Mouse (Mus musculus) MEL (cell line): ENCODE results near the gene Mfap3. TPM values are rescaled to one million over a fixed set of nuclear protein-coding genes. Genes with fewer than 3 reads are reported as not detected.

Source experiments
- DNase-seq: peaks from one replicate; pipeline ENCODE4 v3.0.0; 2011; ENCODE audit warnings: low read depth, low spot score
- H3K27ac ChIP-seq: 2 replicates; pipeline ENCODE4 v1.5.1; 2012; ENCODE audit warnings: low read depth, mild to moderate bottlenecking, control low read depth, low read length, moderate library complexity; ENCODE audit not compliant: control insufficient read depth
- H3K27me3 ChIP-seq, 2 experiments: fragments of 150-350 bp in 1 of 2; sonication (generic) in 1 of 2; 2 replicates each; pipeline ENCODE4 v1.6.1; 2012; ENCODE audit warnings: low read length in 2 of 2, mild to moderate bottlenecking in 2 of 2, improper control_type of control experiment in 1 of 2, moderate library complexity in 1 of 2; ENCODE audit not compliant: insufficient read depth in 2 of 2, control insufficient read depth in 1 of 2
- H3K36me3 ChIP-seq, 2 experiments: 2 replicates each; pipeline ENCODE4 v1.6.1; 2012 to 2014; ENCODE audit warnings: low read length in 2 of 2, improper control_type of control experiment in 1 of 2, inconsistent platforms in 1 of 2, mild to moderate bottlenecking in 1 of 2; ENCODE audit not compliant: insufficient read depth in 2 of 2, control insufficient read depth in 1 of 2
- H3K4me1 ChIP-seq, 2 experiments: fragments of 150-350 bp in 1 of 2; sonication (generic) in 1 of 2; 2 replicates each; pipeline ENCODE4 v1.6.1; 2012; ENCODE audit warnings: low read length in 2 of 2, improper control_type of control experiment in 1 of 2, mild to moderate bottlenecking in 1 of 2; ENCODE audit not compliant: insufficient read depth in 2 of 2, control insufficient read depth in 1 of 2
- H3K4me3 ChIP-seq, 2 experiments: fragments of 150-350 bp in 1 of 2; sonication (generic) in 1 of 2; 2 replicates each; pipeline ENCODE4 v1.5.1; 2012; ENCODE audit warnings: low read depth in 2 of 2, low read length in 2 of 2, mild to moderate bottlenecking in 2 of 2, moderate library complexity in 2 of 2, control low read depth in 1 of 2, improper control_type of control experiment in 1 of 2; ENCODE audit not compliant: control insufficient read depth in 1 of 2, insufficient read depth in 1 of 2
- H3K79me2 ChIP-seq: 2 replicates; pipeline ENCODE4 v1.6.1; 2012; ENCODE audit warnings: mild to moderate bottlenecking, low read length, moderate library complexity; ENCODE audit not compliant: control insufficient read depth, poor library complexity, insufficient read depth
- H3K9ac ChIP-seq: 2 replicates; pipeline ENCODE4 v1.6.1; 2012; ENCODE audit warnings: low read depth, mild to moderate bottlenecking, control low read depth, low read length, moderate library complexity; ENCODE audit not compliant: control insufficient read depth, poor library complexity, severe bottlenecking
- H3K9me3 ChIP-seq: fragments of 150-350 bp; sonication (generic); replicated peaks from 2 replicates; pipeline ENCODE4 v1.6.1; 2012; ENCODE audit warnings: mild to moderate bottlenecking, low read length, improper control_type of control experiment, moderate library complexity; ENCODE audit not compliant: insufficient read depth
- BHLHE40 ChIP-seq: IDR thresholded peaks from 2 replicates; pipeline ENCODE4 v1.6.1; 2012; ENCODE audit warnings: low read depth, mild to moderate bottlenecking, inconsistent platforms, low read length, improper control_type of control experiment, borderline replicate concordance
- ELF1 ChIP-seq: IDR thresholded peaks from 2 replicates; pipeline ENCODE4 v1.6.1; 2014; ENCODE audit warnings: low read depth, mild to moderate bottlenecking, inconsistent platforms, low read length, improper control_type of control experiment, moderate library complexity
- EP300 ChIP-seq, 2 experiments: IDR thresholded peaks; 2 replicates each; pipeline ENCODE4 v1.6.1; 2011; ENCODE audit warnings: improper control_type of control experiment in 2 of 2, low read length in 2 of 2, low read depth in 1 of 2, mild to moderate bottlenecking in 1 of 2
- GABPA ChIP-seq: IDR thresholded peaks from 2 replicates; pipeline ENCODE4 v1.6.1; 2012; ENCODE audit warnings: low read depth, mild to moderate bottlenecking, inconsistent platforms, low read length, improper control_type of control experiment, moderate library complexity
- MAX ChIP-seq: IDR thresholded peaks from 2 replicates; pipeline ENCODE4 v1.6.1; 2011; ENCODE audit warnings: low read length, improper control_type of control experiment
- SIN3A ChIP-seq: IDR thresholded peaks from 2 replicates; pipeline ENCODE4 v1.6.1; 2012; ENCODE audit warnings: low read length, improper control_type of control experiment, inconsistent platforms
- USF2 ChIP-seq, 2 experiments: IDR thresholded peaks; 2 replicates each; pipeline ENCODE4 v1.6.1; 2011 to 2012; ENCODE audit warnings: improper control_type of control experiment in 2 of 2, low read length in 2 of 2, borderline replicate concordance in 1 of 2, inconsistent platforms in 1 of 2, low read depth in 1 of 2, mild to moderate bottlenecking in 1 of 2; ENCODE audit not compliant: insufficient read depth in 1 of 2
- ZC3H11A ChIP-seq: IDR thresholded peaks from 2 replicates; pipeline ENCODE4 v1.6.1; 2012; ENCODE audit warnings: low read depth, mild to moderate bottlenecking, inconsistent platforms, low read length, improper control_type of control experiment
- polyA plus RNA-seq, 2 experiments: library from polyadenylated mRNA; stranded (reverse) in 1 of 2; unstranded in 1 of 2; fragments of >175 nt in 1 of 2; fragments of >200 nt in 1 of 2; gene quantifications; 2 replicates each; pipeline versions ENCODE4 v1.2.1 to v1.2.4; 2012; ENCODE audit warnings: low replicate concordance in 2 of 2, low read depth in 1 of 2; ENCODE audit not compliant: insufficient read length in 2 of 2, insufficient read depth in 1 of 2, missing spikeins in 1 of 2
- total RNA-seq: library from RNA; depleted of rRNA; stranded (reverse); fragments of 300-350 nt; gene quantifications from 2 replicates; pipeline ENCODE4 v1.2.3, GENCODE M21; 2012; rRNA removed

Gene Mfap3
- total and polyA plus RNA-seq, 3 experiments = 21.2 to 22.7 TPM; not detected in 1

DNA sequence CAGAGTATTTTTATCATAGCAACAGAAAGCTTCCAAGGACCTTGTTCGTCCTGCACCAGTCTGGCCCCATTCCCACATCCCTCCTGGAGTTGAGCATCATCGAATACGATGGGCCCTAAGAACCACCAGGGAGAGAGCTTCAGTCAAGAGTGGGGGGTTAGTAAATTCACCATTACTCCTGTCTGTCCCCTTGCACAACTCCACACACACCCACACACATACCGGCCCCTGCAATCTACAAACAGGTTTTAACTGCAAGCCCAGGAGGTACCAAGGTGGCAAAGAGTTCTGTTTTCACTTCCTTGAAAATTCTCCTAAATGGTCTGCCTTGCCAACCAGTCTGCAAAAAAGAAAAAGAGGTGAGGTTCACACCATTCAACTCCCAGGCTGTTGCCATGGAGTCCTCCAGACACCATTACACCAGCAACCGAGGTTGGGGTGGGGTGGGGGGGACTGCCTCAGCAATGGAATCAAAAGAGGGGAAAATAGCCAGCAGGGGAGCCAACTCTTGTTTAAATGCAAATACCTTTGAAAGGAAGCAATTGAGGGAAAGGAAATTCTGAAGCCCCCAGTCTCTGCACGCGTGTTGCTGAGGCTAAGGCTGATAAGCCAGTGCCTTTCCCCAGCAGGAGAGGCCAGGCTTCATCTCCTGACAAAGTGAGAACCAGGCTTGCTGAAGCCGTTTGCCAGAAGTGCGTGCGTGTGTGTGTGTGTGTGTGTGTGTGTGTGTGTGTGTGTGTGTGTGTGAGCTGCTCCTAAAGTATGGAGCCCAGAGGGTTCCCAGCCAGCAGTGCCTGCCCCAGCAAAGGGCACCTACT, 64.6 kb downstream of the Mfap3 start:
- peak; percentile 68 for DNase-seq
- Histone ChIP-seq H3K9ac (peak overlapping the region; percentile 8), H3K36me3 (peaks cover 0 to 7% of the 10 kb centered on the region in 2 experiments; a peak in 2 of 4 replicates), H3K79me2 (no peaks in the 10 kb centered on the region), H3K4me1 (peaks cover 5 to 11% of the 10 kb centered on the region in 2 experiments), H3K9me3 (no peaks in the 10 kb centered on the region), H3K27ac (no peak overlapping the region), H3K4me3 (peak overlapping the region; percentile 15 to 26; a peak in 3 of 4 replicates), H3K27me3 (no peaks in the 10 kb centered on the region)
- 0 out of 4 replicates have a peak, but pooled peaks of 1 of the 2 experiments have one; percentile 18 for TF ChIP-seq EP300 (IDR thresholded peaks at IDR 0.05; ENCODE audit: low read depth in 1 of 2, low read length in 2 of 2)
- peak; percentile 42; the same call in 1 of the 2 replicates for TF ChIP-seq BHLHE40
- no peak for TF ChIP-seq USF2 (IDR thresholded peaks at IDR 0.05; ENCODE audit: borderline replicate concordance in 1 of 2, insufficient read depth in 1 of 2, low read depth in 1 of 2, low read length in 2 of 2)
- no peak for TF ChIP-seq MAX
- TF ChIP-seq SIN3A = peak; percentile 45; the same call in 1 of the 2 replicates
- TF ChIP-seq GABPA = no peak
- TF ChIP-seq ELF1 = no peak
- no peak for TF ChIP-seq ZC3H11A

Other genes with a start within 250 kb of the Mfap3 start
- 39.5 and 40.7 TPM in 2 replicates for gene Fam114a2, start within 50 bp of the Mfap3 start, total RNA-seq
- gene Fam114a2, start within 50 bp of the Mfap3 start, polyA plus RNA-seq = 10 to 100 TPM in 1 of 2 experiments, not detected in 1; 42.3 TPM
- gene Galnt10, start 126.8 kb downstream of the Mfap3 start, total RNA-seq = 23.5 and 27.4 TPM in 2 replicates
- gene Galnt10, start 126.8 kb downstream of the Mfap3 start, polyA plus RNA-seq = 10 to 100 TPM in 1 of 2 experiments, not detected in 1; 26.7 TPM